Mouse (Mus musculus): ENCODE measurements around the gene Sync.

DNA sequence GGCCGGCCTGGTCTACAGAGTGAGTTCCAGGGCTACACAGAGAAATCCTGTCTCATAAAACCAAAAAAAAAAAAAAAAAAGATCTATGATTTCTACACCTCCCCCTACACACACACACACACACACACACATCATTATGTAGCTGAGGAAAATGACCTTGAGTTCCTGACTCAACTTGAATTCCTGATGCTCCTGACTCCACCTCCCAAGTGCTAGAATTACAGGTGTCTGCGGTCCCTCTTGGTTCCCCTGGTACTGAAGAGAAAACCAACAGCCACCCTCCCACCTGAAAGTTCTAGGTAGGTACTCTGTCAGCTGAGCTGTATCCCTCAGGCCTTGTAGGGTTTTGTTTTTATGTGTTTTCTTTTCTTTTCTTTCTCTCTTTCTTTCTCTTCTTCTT lies 34.9 kb upstream of the Sync start:
- TF ChIP-seq MYC (IDR thresholded peaks at IDR 0.05; ENCODE audit: low read depth, low read length) (no peak), ZC3H11A (IDR thresholded peaks at IDR 0.05; ENCODE audit: low read depth, low read length) (no peak), CHD2 (IDR thresholded peaks at IDR 0.05; ENCODE audit: low read length) (no peak), SIN3A (IDR thresholded peaks at IDR 0.05; ENCODE audit: low read length) (no peak), CTCF (conservative IDR thresholded peaks at IDR 0.05 in 1 of 2, IDR thresholded peaks at IDR 0.05 in 1 of 2; ENCODE audit: low read depth in 2 of 2, low read length in 2 of 2) (no peak), USF1 (IDR thresholded peaks at IDR 0.05; ENCODE audit: low read depth, low read length) (no peak), KAT2A (IDR thresholded peaks at IDR 0.05; ENCODE audit: insufficient replicate concordance, low read length) (no peak), E2F4 (IDR thresholded peaks at IDR 0.05; ENCODE audit: insufficient replicate concordance, low read depth, low read length) (no peak), EP300 (IDR thresholded peaks at IDR 0.05; ENCODE audit: low read length) (no peak), MAZ (IDR thresholded peaks at IDR 0.05; ENCODE audit: low read depth, low read length) (no peak), UBTF (IDR thresholded peaks at IDR 0.05; ENCODE audit: low read depth, low read length) (no peak), MEF2A (IDR thresholded peaks at IDR 0.05; ENCODE audit: borderline replicate concordance, low read depth, low read length) (no peak)

Measured in CH12.LX (cell line).